9 mouse cellular contexts compared by ENCODE assay signal in the genomic region with DNA sequence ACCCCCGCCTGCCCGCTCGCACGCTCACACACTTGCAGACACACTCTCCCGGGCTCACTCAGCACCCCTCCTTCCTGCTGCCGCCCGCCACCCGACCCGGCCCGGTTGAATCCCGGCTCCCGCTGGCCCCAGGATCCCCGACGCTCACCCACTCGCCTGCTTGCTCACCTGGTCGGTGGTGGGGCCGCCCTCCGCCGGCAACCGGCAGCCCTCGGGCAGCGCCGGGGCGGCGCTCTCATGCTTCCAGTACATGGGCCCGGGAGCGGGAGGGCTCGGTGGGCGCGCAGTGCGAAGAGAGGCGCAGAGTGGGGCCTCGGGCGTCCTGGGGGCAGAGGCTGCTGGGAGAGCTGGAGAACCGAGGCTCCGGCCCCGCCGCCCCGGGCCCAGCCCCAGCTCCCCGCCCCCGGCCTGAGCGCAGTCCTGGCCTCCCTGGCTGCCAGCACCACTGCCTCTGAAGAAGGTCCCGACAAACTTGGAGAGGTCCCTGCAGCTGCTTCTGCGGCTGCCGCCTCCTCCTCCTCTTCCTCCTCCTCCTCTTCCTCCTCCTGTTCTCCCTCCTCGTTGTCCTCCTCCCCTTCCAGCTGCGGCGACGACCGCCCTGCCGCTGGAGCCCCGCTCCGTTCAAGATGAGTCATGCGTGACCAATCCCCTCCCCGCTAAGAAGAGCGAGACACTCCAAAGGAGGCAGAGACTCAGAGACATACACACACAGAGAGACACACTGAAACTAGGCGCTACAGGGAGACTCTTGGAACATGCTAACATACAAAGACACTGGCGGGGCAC. TPM values are rescaled to one million over a fixed set of nuclear protein-coding genes. Genes with fewer than 3 reads are reported as not detected.
DNase-seq lines count a peak whose midpoint lies in the region; ATAC-seq lines count a peak whose summit lies in the region.
"Had no signal": no experiment of that assay in that cellular context is flagged by ENCODE, and none has a peak within 500 bp of the region (broad histone marks: within the 10 kb centered on the region; RNA-seq: fewer than 3 reads in every experiment).

A gene (minus strand): TSS at position 453 of the 786 bp plus-strand sequence.

- peaks cover 97% of the 10 kb centered on the region for H3K27me3 ChIP-seq in lung, embryonic 15.5 days
- peaks cover 58% of the 10 kb centered on the region for H3K27me3 ChIP-seq in embryonic facial prominence, embryonic 11.5 days (ENCODE audit: control insufficient read depth, insufficient read depth, low read length)
- H3K27me3 ChIP-seq in hindbrain, embryonic 11.5 days (ENCODE audit: control insufficient read depth, insufficient read depth, low read length): peaks cover 93% of the 10 kb centered on the region
- peaks cover 99% of the 10 kb centered on the region for H3K27me3 ChIP-seq in liver, embryonic 12.5 days (replicated peaks)
- peaks cover 84% of the 10 kb centered on the region for H3K27me3 ChIP-seq in stomach, embryonic 16.5 days (ENCODE audit: control insufficient read depth, insufficient read depth, low read length)

- peak within 1 kb of the TSS; percentile 84 for H3K4me2 ChIP-seq in lung, embryonic 15.5 days
- peak within 1 kb of the TSS; percentile 74 for H3K4me2 ChIP-seq in embryonic facial prominence, embryonic 11.5 days (ENCODE audit: low read depth, low read length)
- peak within 1 kb of the TSS; percentile 36 for H3K4me2 ChIP-seq in hindbrain, embryonic 11.5 days (replicated peaks; ENCODE audit: low read depth, low read length)
- peak within 1 kb of the TSS; percentile 64 for H3K4me2 ChIP-seq in liver, embryonic 12.5 days
- H3K4me2 ChIP-seq in stomach, embryonic 16.5 days (ENCODE audit: low read depth, low read length): peak within 1 kb of the TSS; percentile 79

- no peaks in the 10 kb centered on the region for H3K36me3 ChIP-seq in lung, embryonic 15.5 days
- no peaks in the 10 kb centered on the region for H3K36me3 ChIP-seq in embryonic facial prominence, embryonic 11.5 days (replicated peaks; ENCODE audit: control insufficient read depth, insufficient read depth, low read depth, low read length)
- no peaks in the 10 kb centered on the region for H3K36me3 ChIP-seq in hindbrain, embryonic 11.5 days (ENCODE audit: control insufficient read depth, insufficient read depth, low read length)
- no peaks in the 10 kb centered on the region for H3K36me3 ChIP-seq in liver, embryonic 12.5 days
- no peaks in the 10 kb centered on the region for H3K36me3 ChIP-seq in stomach, embryonic 16.5 days (ENCODE audit: control insufficient read depth, insufficient read depth, low read length)

- under 1% methylated on average over 49 of the region's 58 CpGs for WGBS in lung, embryonic 15.5 days
- under 1% methylated on average over 51 of the region's 58 CpGs for WGBS in embryonic facial prominence, embryonic 11.5 days
- WGBS in hindbrain, embryonic 11.5 days: under 1% methylated on average over 44 of the region's 58 CpGs
- WGBS in liver, embryonic 12.5 days (ENCODE audit: insufficient replicate concordance): 2% methylated on average over 50 of the region's 58 CpGs
- 1% methylated on average over 56 of the region's 58 CpGs for WGBS in stomach, embryonic 16.5 days

- H3K4me3 ChIP-seq in lung, embryonic 15.5 days: peak within 1 kb of the TSS; percentile 48
- peak within 1 kb of the TSS; percentile 57 for H3K4me3 ChIP-seq in embryonic facial prominence, embryonic 11.5 days (ENCODE audit: low read depth, low read length)
- peak within 1 kb of the TSS; percentile 26 for H3K4me3 ChIP-seq in hindbrain, embryonic 11.5 days (ENCODE audit: low read depth, low read length)
- peak within 1 kb of the TSS; percentile 46 for H3K4me3 ChIP-seq in liver, embryonic 12.5 days
- peak within 1 kb of the TSS; percentile 50 for H3K4me3 ChIP-seq in stomach, embryonic 16.5 days (replicated peaks; ENCODE audit: low read length)
- H3K4me3 ChIP-seq: erythroblast, embryonic 14.5 days had no signal

- peak within 1 kb of the TSS; percentile 41 for H3K9ac ChIP-seq in lung, embryonic 15.5 days
- H3K9ac ChIP-seq in embryonic facial prominence, embryonic 11.5 days (replicated peaks; ENCODE audit: low read length): peak within 1 kb of the TSS; percentile 80
- 0 out of 2 replicates have a peak within 1 kb of the TSS, but pooled peaks have one; percentile 15 for H3K9ac ChIP-seq in hindbrain, embryonic 11.5 days (ENCODE audit: low read depth, low read length)
- no peak within 1 kb of the TSS for H3K9ac ChIP-seq in liver, embryonic 12.5 days
- peak within 1 kb of the TSS; percentile 66 for H3K9ac ChIP-seq in stomach, embryonic 16.5 days (ENCODE audit: low read length)

- peaks cover 37% of the 10 kb centered on the region for H3K4me1 ChIP-seq in lung, embryonic 15.5 days
- H3K4me1 ChIP-seq in embryonic facial prominence, embryonic 11.5 days (ENCODE audit: control insufficient read depth, insufficient read depth, low read length): peaks cover 16% of the 10 kb centered on the region; the same call in 1 of the 2 replicates
- H3K4me1 ChIP-seq in hindbrain, embryonic 11.5 days (replicated peaks; ENCODE audit: control insufficient read depth, insufficient read depth, low read length): peaks cover 14% of the 10 kb centered on the region
- peaks cover 26% of the 10 kb centered on the region; the same call in 1 of the 2 replicates for H3K4me1 ChIP-seq in liver, embryonic 12.5 days
- peaks cover 36% of the 10 kb centered on the region for H3K4me1 ChIP-seq in stomach, embryonic 16.5 days (ENCODE audit: control insufficient read depth, insufficient read depth, low read length)

- ATAC-seq in lung, embryonic 15.5 days (ENCODE audit: borderline replicate concordance, extremely low read depth, low FRiP score, low TSS enrichment): peak; percentile 44; the same call in 1 of the 2 replicates
- ATAC-seq in embryonic facial prominence, embryonic 11.5 days (replicated peaks; ENCODE audit: insufficient number of reproducible peaks, low FRiP score, low TSS enrichment, low read depth): no peak
- ATAC-seq in hindbrain, embryonic 11.5 days (ENCODE audit: low FRiP score): peak; percentile 33; the same call in 1 of the 2 replicates
- no peak for ATAC-seq in liver, embryonic 12.5 days
- ATAC-seq in stomach, embryonic 16.5 days (ENCODE audit: insufficient read depth, low FRiP score): no peak
- ATAC-seq in erythroblast, adult 5-6 weeks (replicated peaks; ENCODE audit: low FRiP score, poor library complexity, severe bottlenecking): no peak

- no peaks in the 10 kb centered on the region for H3K9me3 ChIP-seq in lung, embryonic 15.5 days
- H3K9me3 ChIP-seq in embryonic facial prominence, embryonic 11.5 days (replicated peaks; ENCODE audit: control insufficient read depth, low read length): no peaks in the 10 kb centered on the region
- no peaks in the 10 kb centered on the region for H3K9me3 ChIP-seq in hindbrain, embryonic 11.5 days (ENCODE audit: control insufficient read depth, low read length)
- no peaks in the 10 kb centered on the region for H3K9me3 ChIP-seq in liver, embryonic 12.5 days (replicated peaks)
- H3K9me3 ChIP-seq in stomach, embryonic 16.5 days (replicated peaks; ENCODE audit: control insufficient read depth, low read length): no peaks in the 10 kb centered on the region

- DNase-seq in lung, postnatal 36 days: no peak
- no peak for DNase-seq in embryonic facial prominence, embryonic 11.5 days (ENCODE audit: low spot score)
- peak; percentile 61 for DNase-seq in hindbrain, embryonic 11.5 days (ENCODE audit: low spot score)
- DNase-seq in frontal cortex, postnatal 10 days (ENCODE audit: low spot score in 2 of 2): no peak

- H3K27ac ChIP-seq in lung, embryonic 15.5 days: peak within 1 kb of the TSS; percentile 33
- H3K27ac ChIP-seq in embryonic facial prominence, embryonic 11.5 days (replicated peaks; ENCODE audit: low read depth, low read length): peak within 1 kb of the TSS; percentile 85
- H3K27ac ChIP-seq in hindbrain, embryonic 11.5 days (ENCODE audit: low read depth, low read length): no peak within 1 kb of the TSS
- H3K27ac ChIP-seq in liver, embryonic 12.5 days: no peak within 1 kb of the TSS
- no peak within 1 kb of the TSS; the same call in 1 of the 2 replicates for H3K27ac ChIP-seq in stomach, embryonic 16.5 days (ENCODE audit: low read length)

RNA-seq across cellular contexts. Expression of the gene that starts here (rescaled TPM):
- 6.4 and 8.1 TPM in 2 replicates for polyA plus RNA-seq in lung, embryonic 15.5 days (2015; fragmentation: Nextera tagmentation; extraction: Ambion mirVana)
- 10.9 and 11.6 TPM in 2 replicates for polyA plus RNA-seq in embryonic facial prominence, embryonic 11.5 days (2014; fragmentation: Nextera tagmentation; extraction: Ambion mirVana)
- polyA plus RNA-seq in hindbrain, embryonic 11.5 days (2014; fragmentation: Nextera tagmentation; extraction: Ambion mirVana): 0.93 and 1.3 TPM in 2 replicates
- polyA plus RNA-seq in liver, embryonic 12.5 days (2016; fragmentation: Nextera tagmentation; extraction: Ambion mirVana): 0.29 and 0.39 TPM in 2 replicates
- 1.00 and 1.1 TPM in 2 replicates for polyA plus RNA-seq in stomach, embryonic 16.5 days (2015; fragmentation: Nextera tagmentation; extraction: Ambion mirVana)
- not detected in 2 replicates for total RNA-seq in erythroblast, adult 5-6 weeks (2015; ENCODE audit: low replicate concordance)
- total RNA-seq in erythroblast, adult 5-6 weeks (2017; ENCODE audit: low replicate concordance): not detected in 2 replicates
- polyA plus RNA-seq: erythroblast, embryonic 14.5 days had no signal

Comparison
In these comparisons a context has a peak if more than half of its experiments do, and no peak if none do; other contexts are left out.
1. ATAC-seq: peak in lung, embryonic 15.5 days (single experiment) and hindbrain, embryonic 11.5 days (single experiment); none in embryonic facial prominence, embryonic 11.5 days (single experiment), liver, embryonic 12.5 days (single experiment), stomach, embryonic 16.5 days (single experiment) and erythroblast, adult 5-6 weeks (single experiment).
2. H3K27ac ChIP-seq: peak in lung, embryonic 15.5 days (single experiment) and embryonic facial prominence, embryonic 11.5 days (single experiment); none in hindbrain, embryonic 11.5 days (single experiment), liver, embryonic 12.5 days (single experiment) and stomach, embryonic 16.5 days (single experiment).
3. Peak in every context shown above with its lines, with median percentiles within 50 percentile points of each other: H3K4me2 ChIP-seq and H3K4me3 ChIP-seq.